Mouse (Mus musculus): ENCODE measurements around the gene Psg25. TPM values are rescaled to one million over a fixed set of nuclear protein-coding genes. Genes with fewer than 3 reads are reported as not detected.
"Not testable (repeated sequence)": the region's sequence is repeated elsewhere in the genome, so short reads cannot be mapped to it uniquely, and the experiment has no call there.

The Psg25 gene
- not detected in 2 replicates for polyA plus RNA-seq (2012; rRNA removed)

- Histone ChIP-seq H3K27ac (ENCODE audit: insufficient read depth, low read depth, low read length) (no peak within 1 kb of the TSS), H3K27me3 (replicated peaks; ENCODE audit: control insufficient read depth, insufficient read depth, low read length) (no peaks in the 10 kb centered on the region), H3K4me1 (ENCODE audit: control insufficient read depth, insufficient read depth, low read length) (no peaks in the 10 kb centered on the region), H3K4me3 (ENCODE audit: insufficient read depth, low read depth, low read length) (no peak within 1 kb of the TSS), H3K36me3 (ENCODE audit: control insufficient read depth, insufficient read depth, low read length) (no peaks in the 10 kb centered on the region)
- no peak for DNase-seq
- 85% methylated on average over 1 of the region's 1 CpGs for WGBS
- no peak for TF ChIP-seq CTCF (conservative IDR thresholded peaks at IDR 0.05; ENCODE audit: insufficient read depth, insufficient read length, low read depth, low read length)
- TF ChIP-seq POLR2A (IDR thresholded peaks at IDR 0.05; ENCODE audit: low read depth, low read length): no peak
These were observed at the start of gene Psg25 for GRCm38 (mm10) chr7:18532169-18532568. Gene Psg25 (minus strand): TSS chr7:18532269.

GRCm38 (mm10) chr7:18567205-18567604 lies 35.1 kb upstream of the Psg25 start, which contains the start of gene Psg27:
Gene Psg27 (minus strand): TSS chr7:18567305.
- no peaks in the 10 kb centered on the region for H3K4me1 ChIP-seq (ENCODE audit: control insufficient read depth, insufficient read depth, low read length)
- H3K27ac ChIP-seq (ENCODE audit: insufficient read depth, low read depth, low read length): no peak within 1 kb of the TSS
- H3K4me3 ChIP-seq (ENCODE audit: insufficient read depth, low read depth, low read length): no peak within 1 kb of the TSS
- H3K27me3 ChIP-seq (replicated peaks; ENCODE audit: control insufficient read depth, insufficient read depth, low read length): no peaks in the 10 kb centered on the region
- no peaks in the 10 kb centered on the region for H3K36me3 ChIP-seq (ENCODE audit: control insufficient read depth, insufficient read depth, low read length)
- WGBS: 82% methylated on average over 3 of the region's 3 CpGs
- no peak for DNase-seq
- TF ChIP-seq POLR2A (IDR thresholded peaks at IDR 0.05; ENCODE audit: low read depth, low read length): no peak
- TF ChIP-seq CTCF (conservative IDR thresholded peaks at IDR 0.05; ENCODE audit: insufficient read depth, insufficient read length, low read depth, low read length): no peak

GRCm38 (mm10) chr7:18559850-18560249 lies 27.8 kb upstream of the Psg25 start:
- no peak for DNase-seq
- H3K4me3 ChIP-seq (ENCODE audit: insufficient read depth, low read depth, low read length): no peak overlapping the region
- TF ChIP-seq POLR2A (IDR thresholded peaks at IDR 0.05; ENCODE audit: low read depth, low read length) (no peak), CTCF (conservative IDR thresholded peaks at IDR 0.05; ENCODE audit: insufficient read depth, insufficient read length, low read depth, low read length) (no peak)
- no peaks in the 10 kb centered on the region for H3K36me3 ChIP-seq (ENCODE audit: control insufficient read depth, insufficient read depth, low read length)
- no peaks in the 10 kb centered on the region for H3K4me1 ChIP-seq (ENCODE audit: control insufficient read depth, insufficient read depth, low read length)
- H3K27ac ChIP-seq (ENCODE audit: insufficient read depth, low read depth, low read length): no peak overlapping the region
- H3K27me3 ChIP-seq (replicated peaks; ENCODE audit: control insufficient read depth, insufficient read depth, low read length): no peaks in the 10 kb centered on the region

GRCm38 (mm10) chr7:18555751-18556150 lies 23.7 kb upstream of the Psg25 start:
- WGBS: 74% methylated on average over 3 of the region's 3 CpGs
- not testable (repeated sequence) for H3K27me3 ChIP-seq (replicated peaks; ENCODE audit: control insufficient read depth, insufficient read depth, low read length); DNase-seq; H3K4me3 ChIP-seq (ENCODE audit: insufficient read depth, low read depth, low read length); H3K36me3 ChIP-seq (ENCODE audit: control insufficient read depth, insufficient read depth, low read length); H3K4me1 ChIP-seq (ENCODE audit: control insufficient read depth, insufficient read depth, low read length); H3K27ac ChIP-seq (ENCODE audit: insufficient read depth, low read depth, low read length)

GRCm38 (mm10) chr7:18533420-18533819 lies 1.4 kb upstream of the Psg25 start:
- TF ChIP-seq POLR2A (IDR thresholded peaks at IDR 0.05; ENCODE audit: low read depth, low read length): no peak
- no peak for TF ChIP-seq CTCF (conservative IDR thresholded peaks at IDR 0.05; ENCODE audit: insufficient read depth, insufficient read length, low read depth, low read length)
- no peak overlapping the region for H3K27ac ChIP-seq (ENCODE audit: insufficient read depth, low read depth, low read length)
- no peak overlapping the region for H3K4me3 ChIP-seq (ENCODE audit: insufficient read depth, low read depth, low read length)
- H3K27me3 ChIP-seq (replicated peaks; ENCODE audit: control insufficient read depth, insufficient read depth, low read length): no peaks in the 10 kb centered on the region
- DNase-seq: no peak
- WGBS: 56% methylated on average over 3 of the region's 3 CpGs
- H3K36me3 ChIP-seq (ENCODE audit: control insufficient read depth, insufficient read depth, low read length): no peaks in the 10 kb centered on the region
- H3K4me1 ChIP-seq (ENCODE audit: control insufficient read depth, insufficient read depth, low read length): no peaks in the 10 kb centered on the region

- Histone ChIP-seq H3K4me1 (ENCODE audit: control insufficient read depth, insufficient read depth, low read length) (no peaks in the 10 kb centered on the region), H3K36me3 (ENCODE audit: control insufficient read depth, insufficient read depth, low read length) (no peaks in the 10 kb centered on the region), H3K27me3 (replicated peaks; ENCODE audit: control insufficient read depth, insufficient read depth, low read length) (no peaks in the 10 kb centered on the region; the same call in 1 of the 2 replicates), H3K4me3 (ENCODE audit: insufficient read depth, low read depth, low read length) (no peak overlapping the region), H3K27ac (ENCODE audit: insufficient read depth, low read depth, low read length) (no peak overlapping the region)
- 91% methylated on average over 8 of the region's 8 CpGs for WGBS
- TF ChIP-seq POLR2A (IDR thresholded peaks at IDR 0.05; ENCODE audit: low read depth, low read length): no peak
- no peak for TF ChIP-seq CTCF (conservative IDR thresholded peaks at IDR 0.05; ENCODE audit: insufficient read depth, insufficient read length, low read depth, low read length)
- DNase-seq: no peak
These were observed 7.4 kb downstream of the Psg25 start for GRCm38 (mm10) chr7:18524668-18525067.

- DNase-seq; H3K4me3 ChIP-seq (ENCODE audit: insufficient read depth, low read depth, low read length); H3K27ac ChIP-seq (ENCODE audit: insufficient read depth, low read depth, low read length); H3K36me3 ChIP-seq (ENCODE audit: control insufficient read depth, insufficient read depth, low read length); H3K27me3 ChIP-seq (replicated peaks; ENCODE audit: control insufficient read depth, insufficient read depth, low read length); H3K4me1 ChIP-seq (ENCODE audit: control insufficient read depth, insufficient read depth, low read length): not testable (repeated sequence)
These were observed 19.2 kb downstream of the Psg25 start for GRCm38 (mm10) chr7:18512848-18513247.

- not testable (repeated sequence) for DNase-seq; H3K4me3 ChIP-seq (ENCODE audit: insufficient read depth, low read depth, low read length); H3K36me3 ChIP-seq (ENCODE audit: control insufficient read depth, insufficient read depth, low read length); H3K27ac ChIP-seq (ENCODE audit: insufficient read depth, low read depth, low read length); H3K27me3 ChIP-seq (replicated peaks; ENCODE audit: control insufficient read depth, insufficient read depth, low read length); H3K4me1 ChIP-seq (ENCODE audit: control insufficient read depth, insufficient read depth, low read length)
- 56% methylated on average over 2 of the region's 2 CpGs for WGBS
These were observed 19.7 kb downstream of the Psg25 start for GRCm38 (mm10) chr7:18512417-18512816.

Measured in kidney, adult 2 months (tissue).